Mouse (Mus musculus): ENCODE measurements around the gene U90926. TPM values are rescaled to one million over a fixed set of nuclear protein-coding genes. Genes with fewer than 3 reads are reported as not detected.

Gene U90926
- polyA plus RNA-seq, 1 experiment from 2014 or later = not detected

DNA sequence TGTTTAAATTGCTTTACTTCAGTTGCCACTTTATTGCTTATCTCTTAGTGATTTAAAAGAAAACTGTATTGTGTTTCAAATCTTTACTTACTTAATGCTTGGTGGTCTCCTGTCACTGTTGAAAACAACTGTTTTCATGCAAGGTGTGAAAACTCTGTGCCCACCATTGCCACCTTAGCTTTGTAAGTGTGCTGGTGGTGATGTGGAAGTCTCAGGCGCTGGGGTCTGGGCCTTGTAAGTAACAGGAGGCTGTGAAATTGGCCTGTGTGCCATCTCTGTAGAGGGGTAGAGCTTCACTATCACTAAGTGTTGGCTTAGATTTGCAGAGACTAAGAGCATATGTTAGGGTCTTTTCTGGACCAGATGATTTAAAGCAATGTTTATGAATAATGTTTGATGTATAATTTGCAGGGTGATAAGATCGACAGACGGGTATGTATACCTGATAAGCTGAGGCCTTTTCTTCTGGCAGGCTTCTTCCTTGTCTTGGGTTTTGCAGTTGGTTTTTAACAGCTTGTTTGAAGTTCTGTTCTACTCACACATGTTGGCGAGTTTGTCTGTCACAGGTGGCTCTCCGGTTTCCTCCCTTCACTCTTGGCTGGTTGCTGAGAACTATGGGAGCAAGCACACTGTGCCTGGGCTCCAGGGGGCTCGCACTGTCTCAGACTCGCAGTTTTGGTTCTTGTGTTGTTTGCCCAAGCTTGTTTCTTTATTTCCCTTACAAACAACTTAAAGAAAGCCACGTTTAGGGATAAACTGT is 32.0 kb downstream of the U90926 start:
- Histone ChIP-seq H3K4me3 (ENCODE audit: low read depth, low read length) (no peak overlapping the region), H3K36me3 (ENCODE audit: control insufficient read depth, insufficient read depth, low read length) (peaks cover 75% of the 10 kb centered on the region), H3K9me3 (ENCODE audit: control insufficient read depth, low read length) (no peaks in the 10 kb centered on the region), H3K9ac (ENCODE audit: low read length) (no peak overlapping the region), H3K27me3 (replicated peaks; ENCODE audit: control insufficient read depth, insufficient read depth, low read length) (no peaks in the 10 kb centered on the region), H3K4me2 (ENCODE audit: low read length) (no peak overlapping the region), H3K4me1 (replicated peaks; ENCODE audit: control insufficient read depth, insufficient read depth, low read length) (no peaks in the 10 kb centered on the region), H3K27ac (ENCODE audit: low read depth) (no peak overlapping the region)
- ATAC-seq (replicated peaks; ENCODE audit: low FRiP score, low TSS enrichment, low read depth) (no peak), DNase-seq (ENCODE audit: low spot score) (no peak)
- 83% methylated on average over 8 of the region's 8 CpGs for WGBS

DNA sequence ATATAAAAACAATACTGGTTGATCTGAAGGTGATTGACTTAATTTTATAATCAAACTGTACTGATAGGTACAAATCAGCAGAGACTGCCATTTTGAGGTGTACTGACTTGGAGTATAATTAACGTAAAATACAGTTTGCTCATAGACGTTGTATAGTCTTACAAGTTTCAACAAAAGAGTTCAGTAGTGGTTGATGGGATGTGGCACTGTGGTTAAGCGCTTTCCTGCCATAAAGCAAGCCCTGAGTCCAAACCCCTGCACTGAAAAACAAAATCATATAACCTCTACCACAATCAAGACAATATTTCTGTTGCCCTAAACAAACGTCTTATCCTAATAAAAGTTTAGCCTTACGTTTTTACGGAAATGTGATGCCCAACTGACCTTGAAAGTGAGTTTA is 49.2 kb downstream of the U90926 start:
- Histone ChIP-seq H3K27me3 (replicated peaks; ENCODE audit: control insufficient read depth, insufficient read depth, low read length) (no peaks in the 10 kb centered on the region), H3K4me2 (ENCODE audit: low read length) (no peak overlapping the region), H3K9ac (ENCODE audit: low read length) (no peak overlapping the region), H3K4me3 (ENCODE audit: low read depth, low read length) (no peak overlapping the region), H3K27ac (ENCODE audit: low read depth) (no peak overlapping the region), H3K4me1 (replicated peaks; ENCODE audit: control insufficient read depth, insufficient read depth, low read length) (no peaks in the 10 kb centered on the region), H3K9me3 (ENCODE audit: control insufficient read depth, low read length) (no peaks in the 10 kb centered on the region), H3K36me3 (ENCODE audit: control insufficient read depth, insufficient read depth, low read length) (peaks cover 46% of the 10 kb centered on the region)
- ATAC-seq (replicated peaks; ENCODE audit: low FRiP score, low TSS enrichment, low read depth) (no peak), DNase-seq (ENCODE audit: low spot score) (no peak)
- 84% methylated on average over 6 of the region's 6 CpGs for WGBS

Other genes with a start within 250 kb of the U90926 start
- gene Odaph, start 227.9 kb downstream of the U90926 start, polyA plus RNA-seq (2014; fragmentation: Nextera tagmentation; extraction: Ambion mirVana) = not detected in 2 replicates
- gene Cdkl2, start 171.5 kb downstream of the U90926 start, polyA plus RNA-seq (2014; fragmentation: Nextera tagmentation; extraction: Ambion mirVana) = 2.5 and 2.6 TPM in 2 replicates
- gene G3bp2, start 131.7 kb downstream of the U90926 start, polyA plus RNA-seq (2014; fragmentation: Nextera tagmentation; extraction: Ambion mirVana) = 192 and 202 TPM in 2 replicates
- gene Uso1, start 77.5 kb downstream of the U90926 start, polyA plus RNA-seq (2014; fragmentation: Nextera tagmentation; extraction: Ambion mirVana) = 30.8 and 31.5 TPM in 2 replicates
- gene Ppef2, start 40.9 kb upstream of the U90926 start, polyA plus RNA-seq (2014; fragmentation: Nextera tagmentation; extraction: Ambion mirVana) = 1.5 and 2.0 TPM in 2 replicates
- gene Naaa, start 62.8 kb upstream of the U90926 start, polyA plus RNA-seq (2014; fragmentation: Nextera tagmentation; extraction: Ambion mirVana) = 22.5 and 23.5 TPM in 2 replicates
- 47.4 and 51.3 TPM in 2 replicates for gene Sdad1, start 95.1 kb upstream of the U90926 start, polyA plus RNA-seq (2014; fragmentation: Nextera tagmentation; extraction: Ambion mirVana)
- not detected in 2 replicates for gene Cxcl9, start 112.7 kb upstream of the U90926 start, polyA plus RNA-seq (2014; fragmentation: Nextera tagmentation; extraction: Ambion mirVana)
- gene Art3, start 116.4 kb upstream of the U90926 start, polyA plus RNA-seq (2014; fragmentation: Nextera tagmentation; extraction: Ambion mirVana) = 2.5 and 2.6 TPM in 2 replicates
- gene Cxcl10, start 133.5 kb upstream of the U90926 start, polyA plus RNA-seq (2014; fragmentation: Nextera tagmentation; extraction: Ambion mirVana) = 1.9 and 3.3 TPM in 2 replicates
- gene Nup54, start 219.8 kb upstream of the U90926 start, polyA plus RNA-seq (2014; fragmentation: Nextera tagmentation; extraction: Ambion mirVana) = 57.2 and 62.6 TPM in 2 replicates